Mouse (Mus musculus) bone marrow macrophage, adult 2 months (primary cell): ENCODE data around the gene Vdac2.

Experiments used
- CTCF ChIP-seq: IDR thresholded peaks from 2 replicates; pipeline ENCODE4 v1.5.1; 2012; ENCODE audit warnings: low read depth, mild to moderate bottlenecking, low read length, moderate library complexity
- POLR2A ChIP-seq: IDR thresholded peaks from 2 replicates; pipeline ENCODE4 v1.6.1; 2012; ENCODE audit warnings: mild to moderate bottlenecking, low read depth, low read length, borderline replicate concordance

DNA sequence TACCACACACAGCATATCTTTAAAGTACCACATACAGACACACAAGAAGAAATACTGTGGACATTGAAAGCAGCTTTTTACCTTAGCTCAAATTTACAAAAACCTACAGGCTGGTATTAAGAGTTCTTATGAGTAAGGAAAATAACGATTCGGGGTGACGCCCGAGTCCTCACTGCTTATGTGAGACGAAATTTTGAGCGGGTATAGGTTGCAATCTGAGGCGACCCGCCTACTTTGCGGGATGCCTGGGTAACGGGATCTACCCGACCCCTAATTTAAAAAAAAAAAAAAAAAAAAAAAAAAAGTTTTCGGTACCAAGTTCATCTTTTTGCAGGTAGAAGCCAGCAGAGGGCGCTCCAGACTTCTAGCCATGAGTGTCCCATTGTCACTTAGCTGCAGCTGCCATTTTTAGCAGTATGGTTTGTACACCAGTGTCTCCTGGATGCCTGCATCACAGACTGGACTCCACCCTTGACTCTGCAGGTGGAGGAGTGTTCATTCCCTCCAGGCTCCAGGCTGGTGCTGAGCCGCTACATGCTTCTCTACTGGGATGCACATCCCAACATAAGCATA, 12.4 kb upstream of the Vdac2 start:
- TF ChIP-seq CTCF (peak; percentile 80), POLR2A (no peak)
